Mouse (Mus musculus) liver, adult 2 months (tissue): ENCODE data around the gene Vegfb.

Experiments
- CTCF ChIP-seq: fragments of 200-500 bp; IDR thresholded peaks from 2 replicates; pipeline ENCODE4 v1.5.1; 2011; ENCODE audit warnings: low read depth, low read length, control low read depth
- POLR2A ChIP-seq: fragments of 200-500 bp; IDR thresholded peaks from 2 replicates; pipeline ENCODE4 v1.6.1; 2011; ENCODE audit warnings: low read length, control low read depth; ENCODE audit not compliant: insufficient read depth; ENCODE audit errors: extremely low read depth

DNA sequence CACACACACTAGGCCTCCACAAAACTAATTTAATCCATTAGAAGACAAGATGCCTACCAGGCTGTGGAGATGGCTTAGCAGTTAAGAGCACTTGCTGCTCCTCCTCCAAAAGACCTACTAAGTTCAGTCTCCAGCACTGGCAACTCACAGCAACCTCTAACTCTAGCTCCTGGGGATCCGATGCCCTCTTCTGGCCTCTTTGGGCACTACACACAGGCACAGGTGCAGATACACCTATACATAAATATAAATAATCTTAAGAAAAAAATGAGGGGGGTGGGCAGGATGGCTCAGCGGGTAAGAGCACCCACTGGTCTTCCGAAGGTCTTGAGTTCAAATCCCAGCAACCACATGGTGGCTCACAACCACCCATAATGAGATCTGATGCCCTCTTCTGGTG lies 51.2 kb downstream of the Vegfb start:
- TF ChIP-seq POLR2A (no peak), CTCF (peak; percentile 56; the same call in 1 of the 2 replicates)
